Mouse (Mus musculus): ENCODE results near the gene H3f3b. TPM values are rescaled to one million over a fixed set of nuclear protein-coding genes. Genes with fewer than 3 reads are reported as not detected.
A peak's percentile ranks its signal among the peaks of the same experiment; 100 is the strongest.

Gene H3f3b
- polyA plus RNA-seq, 1 experiment from 2014 or later = 1,708 TPM

DNA sequence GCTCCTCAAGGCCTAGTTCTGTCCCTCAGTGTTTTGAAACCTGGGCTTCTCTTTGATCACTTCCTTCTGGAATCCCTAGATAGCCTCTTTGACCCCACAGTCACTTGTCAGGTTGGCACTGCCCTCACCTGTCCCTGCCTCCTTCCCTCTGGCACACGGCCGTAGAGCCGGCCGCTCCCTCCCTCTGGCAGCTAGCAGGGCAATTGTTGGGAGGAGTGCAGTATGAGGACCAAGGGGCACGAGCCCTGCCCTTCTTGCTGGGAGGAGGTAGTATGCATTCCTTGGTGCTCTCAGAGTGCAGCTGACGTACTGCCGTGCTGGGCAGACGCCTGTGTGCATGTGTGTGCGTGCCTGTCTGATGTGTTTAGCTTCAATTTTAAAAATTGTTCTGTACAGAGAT, 32.8 kb upstream of the H3f3b start:
- H3K9ac ChIP-seq (replicated peaks; ENCODE audit: low read depth) = no peak overlapping the region
- peak overlapping the region; percentile 89 for H3K27ac ChIP-seq (ENCODE audit: low read length)
- TF ChIP-seq EP300 (IDR thresholded peaks at IDR 0.05) (peak; percentile 79), CTCF (IDR thresholded peaks at IDR 0.05) (no peak)
- H3K36me3 ChIP-seq (ENCODE audit: insufficient read depth, low read length) = peaks cover 14% of the 10 kb centered on the region
- no peaks in the 10 kb centered on the region for H3K4me1 ChIP-seq (ENCODE audit: insufficient read depth, low read depth, low read length)
- no peak overlapping the region for H3K4me3 ChIP-seq (ENCODE audit: low read depth, low read length)
- ATAC-seq (peak; percentile 94), DNase-seq (ENCODE audit: low spot score) (peak; percentile 94)
- 54% methylated on average over 9 of the region's 9 CpGs for WGBS
- no peak overlapping the region for H3K4me2 ChIP-seq (replicated peaks; ENCODE audit: low read depth, low read length)
- no peaks in the 10 kb centered on the region for H3K27me3 ChIP-seq (replicated peaks; ENCODE audit: insufficient read depth, low read length)
- no peaks in the 10 kb centered on the region for H3K9me3 ChIP-seq (ENCODE audit: low read length)

DNA sequence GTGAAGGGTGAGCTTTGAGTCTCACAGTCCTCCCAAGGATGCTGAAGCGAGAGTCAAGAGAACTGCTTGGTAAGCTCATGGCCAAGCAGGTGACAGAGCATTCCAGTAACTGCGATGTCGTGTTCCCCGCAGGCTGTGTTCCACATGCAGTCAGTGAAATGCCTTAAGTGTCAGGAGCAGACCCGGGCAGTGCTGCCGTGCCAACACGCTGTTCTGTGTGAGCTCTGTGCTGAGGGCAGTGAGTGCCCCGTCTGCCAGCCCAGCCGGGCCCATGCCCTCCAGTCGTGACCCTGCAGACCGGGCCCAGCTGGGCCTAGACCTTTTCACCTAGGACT, 31.9 kb upstream of the H3f3b start:
- DNase-seq (ENCODE audit: low spot score) = no peak
- H3K27me3 ChIP-seq (replicated peaks; ENCODE audit: insufficient read depth, low read length) = no peaks in the 10 kb centered on the region
- no peaks in the 10 kb centered on the region for H3K4me1 ChIP-seq (ENCODE audit: insufficient read depth, low read depth, low read length)
- TF ChIP-seq EP300 (IDR thresholded peaks at IDR 0.05) (no peak), CTCF (IDR thresholded peaks at IDR 0.05) (no peak)
- H3K27ac ChIP-seq (ENCODE audit: low read length) = peak overlapping the region; percentile 89
- no peaks in the 10 kb centered on the region for H3K9me3 ChIP-seq (ENCODE audit: low read length)
- ATAC-seq = no peak
- H3K4me2 ChIP-seq (replicated peaks; ENCODE audit: low read depth, low read length) = no peak overlapping the region
- H3K9ac ChIP-seq (replicated peaks; ENCODE audit: low read depth) = no peak overlapping the region
- WGBS = 77% methylated on average over 11 of the region's 11 CpGs
- H3K36me3 ChIP-seq (ENCODE audit: insufficient read depth, low read length) = peaks cover 14% of the 10 kb centered on the region
- H3K4me3 ChIP-seq (ENCODE audit: low read depth, low read length) = no peak overlapping the region

DNA sequence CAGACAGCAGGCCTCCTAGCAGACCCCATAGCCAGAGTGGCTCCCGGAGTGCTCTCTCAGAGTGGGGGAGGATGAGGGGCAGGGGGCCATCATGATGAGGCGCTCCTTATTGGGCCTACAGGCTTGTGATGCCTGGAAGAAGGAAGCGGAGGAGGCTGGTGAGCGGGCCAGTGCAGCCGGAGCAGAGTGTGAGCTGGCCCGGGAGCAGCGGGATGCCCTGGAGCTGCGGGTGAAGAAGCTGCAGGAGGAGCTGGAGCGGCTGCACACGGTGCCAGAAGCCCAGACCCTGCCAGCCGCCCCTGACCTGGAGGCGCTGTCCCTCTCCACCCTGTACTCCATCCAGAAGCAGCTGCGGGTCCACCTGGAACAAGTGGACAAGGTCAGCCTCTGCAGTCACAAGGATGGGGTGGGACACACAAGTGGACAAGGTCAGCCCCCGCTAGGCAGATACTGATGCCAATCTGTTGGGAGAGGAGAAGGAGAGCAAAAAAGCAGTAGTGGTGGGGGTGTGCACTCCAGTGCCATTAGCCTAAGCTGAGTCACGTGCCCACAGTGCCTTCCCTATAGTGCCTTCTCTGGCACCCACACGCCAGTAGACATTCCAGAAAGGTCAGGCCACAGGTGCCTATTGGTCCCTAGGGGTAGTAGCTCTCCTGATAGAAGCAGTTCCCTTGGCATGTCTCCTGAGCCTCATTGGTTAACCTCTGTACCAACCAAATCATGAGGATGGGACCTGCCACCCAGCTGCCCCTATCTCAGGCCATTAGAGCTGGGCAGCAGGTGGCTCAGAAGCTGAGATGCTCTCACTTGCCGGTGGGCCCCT, 31.3 kb upstream of the H3f3b start:
- ATAC-seq = no peak
- 84% methylated on average over 17 of the region's 17 CpGs for WGBS
- Histone ChIP-seq H3K27ac (ENCODE audit: low read length) (peak overlapping the region; percentile 89; the same call in 1 of the 2 replicates), H3K9ac (replicated peaks; ENCODE audit: low read depth) (no peak overlapping the region), H3K27me3 (replicated peaks; ENCODE audit: insufficient read depth, low read length) (no peaks in the 10 kb centered on the region), H3K9me3 (ENCODE audit: low read length) (no peaks in the 10 kb centered on the region), H3K4me3 (ENCODE audit: low read depth, low read length) (no peak overlapping the region), H3K36me3 (ENCODE audit: insufficient read depth, low read length) (peaks cover 14% of the 10 kb centered on the region), H3K4me1 (ENCODE audit: insufficient read depth, low read depth, low read length) (no peaks in the 10 kb centered on the region), H3K4me2 (replicated peaks; ENCODE audit: low read depth, low read length) (no peak overlapping the region)
- no peak for DNase-seq (ENCODE audit: low spot score)
- TF ChIP-seq EP300 (IDR thresholded peaks at IDR 0.05) (no peak), CTCF (IDR thresholded peaks at IDR 0.05) (no peak)

DNA sequence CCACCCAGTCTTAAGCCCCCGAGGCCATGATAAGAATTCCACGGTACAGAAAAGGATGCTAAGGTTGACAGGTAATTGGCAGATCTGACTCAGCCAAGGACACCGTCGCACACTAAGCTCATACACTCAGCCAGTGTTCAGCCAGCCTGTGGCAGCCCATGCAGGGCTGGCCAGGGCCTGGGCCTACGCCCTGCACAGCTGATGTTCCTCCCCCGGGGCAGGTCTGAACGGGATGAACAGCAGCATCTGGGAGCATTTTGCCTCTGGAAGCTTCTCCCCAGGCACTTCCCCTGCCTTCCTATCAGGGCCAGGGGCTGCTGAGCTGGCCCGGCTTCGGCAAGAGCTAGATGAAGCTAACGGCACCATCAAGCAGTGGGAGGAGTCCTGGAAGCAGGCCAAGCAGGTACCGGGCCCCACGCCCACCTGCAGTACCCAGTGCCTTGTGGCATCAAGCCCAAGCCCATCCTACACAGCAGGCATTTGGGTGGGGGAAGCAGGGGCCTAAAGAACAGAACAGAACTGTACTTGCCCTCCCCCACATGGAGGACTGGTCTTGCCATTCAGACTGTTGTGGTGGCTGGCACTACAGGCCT, 30.4 kb upstream of the H3f3b start:
- Histone ChIP-seq H3K27me3 (replicated peaks; ENCODE audit: insufficient read depth, low read length) (no peaks in the 10 kb centered on the region), H3K27ac (ENCODE audit: low read length) (no peak overlapping the region), H3K4me3 (ENCODE audit: low read depth, low read length) (no peak overlapping the region), H3K9me3 (ENCODE audit: low read length) (no peaks in the 10 kb centered on the region), H3K9ac (replicated peaks; ENCODE audit: low read depth) (no peak overlapping the region), H3K4me2 (replicated peaks; ENCODE audit: low read depth, low read length) (no peak overlapping the region), H3K4me1 (ENCODE audit: insufficient read depth, low read depth, low read length) (no peaks in the 10 kb centered on the region), H3K36me3 (ENCODE audit: insufficient read depth, low read length) (peaks cover 14% of the 10 kb centered on the region)
- no peak for ATAC-seq
- WGBS = 71% methylated on average over 12 of the region's 12 CpGs
- DNase-seq (ENCODE audit: low spot score) = no peak
- TF ChIP-seq EP300 (IDR thresholded peaks at IDR 0.05) = no peak
- TF ChIP-seq CTCF (IDR thresholded peaks at IDR 0.05) = no peak

DNA sequence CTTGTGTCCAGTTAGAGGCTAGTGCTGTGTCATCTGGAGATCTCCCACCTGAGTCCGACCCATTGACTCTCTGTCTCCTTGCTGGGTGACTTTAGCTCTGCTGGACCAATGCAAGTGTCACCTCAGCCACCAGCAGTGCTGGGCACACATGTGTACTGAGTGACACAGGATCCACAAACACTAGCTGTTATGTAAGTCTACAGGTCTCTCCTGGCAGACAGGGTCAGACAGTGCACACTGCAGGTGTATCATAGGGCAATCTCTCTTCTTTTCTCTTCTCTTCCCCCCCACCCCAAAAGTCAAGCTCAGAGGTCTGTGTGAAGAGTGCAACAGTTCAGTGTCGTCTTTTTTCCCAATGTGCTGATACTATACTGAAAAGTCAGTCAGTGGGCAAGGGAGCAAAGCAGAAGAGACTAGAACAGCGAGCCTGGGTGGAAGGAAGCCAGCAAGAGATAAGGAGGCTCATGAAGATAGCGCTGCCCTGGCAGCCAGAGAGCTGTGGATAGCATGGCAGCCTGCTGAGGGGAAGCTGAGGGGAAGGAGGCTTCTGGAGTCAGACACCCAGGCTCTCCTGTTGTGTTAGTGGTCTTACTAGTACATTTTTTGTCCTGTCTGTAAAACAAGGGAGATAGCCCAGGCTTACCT, 29.6 kb upstream of the H3f3b start:
- no peak overlapping the region for H3K4me2 ChIP-seq (replicated peaks; ENCODE audit: low read depth, low read length)
- 67% methylated on average over 4 of the region's 4 CpGs for WGBS
- ATAC-seq (no peak), DNase-seq (ENCODE audit: low spot score) (no peak)
- no peaks in the 10 kb centered on the region for H3K9me3 ChIP-seq (ENCODE audit: low read length)
- TF ChIP-seq EP300 (IDR thresholded peaks at IDR 0.05) (no peak), CTCF (IDR thresholded peaks at IDR 0.05) (no peak)
- no peak overlapping the region for H3K27ac ChIP-seq (ENCODE audit: low read length)
- peaks cover 16% of the 10 kb centered on the region for H3K36me3 ChIP-seq (ENCODE audit: insufficient read depth, low read length)
- no peaks in the 10 kb centered on the region for H3K27me3 ChIP-seq (replicated peaks; ENCODE audit: insufficient read depth, low read length)
- no peak overlapping the region for H3K4me3 ChIP-seq (ENCODE audit: low read depth, low read length)
- no peak overlapping the region for H3K9ac ChIP-seq (replicated peaks; ENCODE audit: low read depth)
- no peaks in the 10 kb centered on the region for H3K4me1 ChIP-seq (ENCODE audit: insufficient read depth, low read depth, low read length)

GRCm38 (mm10) chr11:116055873-116056272, 28.1 kb upstream of the H3f3b start:
- Histone ChIP-seq H3K36me3 (ENCODE audit: insufficient read depth, low read length) (peaks cover 18% of the 10 kb centered on the region), H3K4me1 (ENCODE audit: insufficient read depth, low read depth, low read length) (no peaks in the 10 kb centered on the region), H3K4me2 (replicated peaks; ENCODE audit: low read depth, low read length) (no peak overlapping the region), H3K27ac (ENCODE audit: low read length) (no peak overlapping the region), H3K27me3 (replicated peaks; ENCODE audit: insufficient read depth, low read length) (no peaks in the 10 kb centered on the region), H3K4me3 (ENCODE audit: low read depth, low read length) (no peak overlapping the region), H3K9ac (replicated peaks; ENCODE audit: low read depth) (no peak overlapping the region), H3K9me3 (ENCODE audit: low read length) (no peaks in the 10 kb centered on the region)
- no peak for DNase-seq (ENCODE audit: low spot score)
- TF ChIP-seq CTCF (IDR thresholded peaks at IDR 0.05) = no peak
- no peak for TF ChIP-seq EP300 (IDR thresholded peaks at IDR 0.05)
- ATAC-seq = no peak
- 88% methylated on average over 10 of the region's 11 CpGs for WGBS

All from lung, postnatal 0 days (tissue).